Mouse (Mus musculus) liver, embryonic 14.5 days (tissue): ENCODE data around the gene Ppp1r36.

Experiments
- CTCF ChIP-seq: IDR thresholded peaks from 2 replicates; pipeline ENCODE4 v1.5.1; 2016; ENCODE audit warnings: antibody characterized with exemption, low read depth, control low read depth
- EP300 ChIP-seq: IDR thresholded peaks from 2 replicates; pipeline ENCODE4 v1.6.1; 2016; ENCODE audit warnings: antibody characterized with exemption, low read depth

DNA sequence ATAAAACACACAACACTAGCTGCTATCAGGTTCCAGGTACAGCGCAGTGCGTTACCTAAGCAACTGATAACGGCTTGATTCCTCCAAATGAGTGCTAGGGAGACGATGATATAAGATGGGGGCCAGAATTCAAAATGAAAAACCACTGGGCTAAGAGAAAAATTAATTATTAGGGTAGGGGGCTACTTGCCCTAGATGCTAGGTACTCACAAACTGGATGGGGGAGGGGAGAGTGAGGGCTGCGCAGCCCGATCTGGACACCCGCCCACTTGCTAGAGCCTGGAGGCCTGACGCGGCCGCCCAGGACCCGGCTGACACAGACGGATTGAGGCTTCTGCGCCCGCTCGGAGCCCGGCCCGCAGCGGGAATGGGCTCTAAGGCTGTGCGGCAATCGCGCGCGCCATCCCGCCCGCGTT, 48.5 kb upstream of the Ppp1r36 start:
- TF ChIP-seq CTCF (no peak), EP300 (no peak)
